Mouse (Mus musculus) hindbrain, embryonic 14.5 days (tissue): Measurements from ENCODE around the gene Trim27. TPM values are rescaled to one million over a fixed set of nuclear protein-coding genes. Genes with fewer than 3 reads are reported as not detected.

Experiments used
- ATAC-seq: fragments of 200-750 bp; cut with Nextera tagmentation; 2 replicates; pipeline ENCODE4 v1.8.0; 2017; ENCODE audit warnings: moderate number of reproducible peaks, mild to moderate bottlenecking, moderate TSS enrichment, moderate library complexity; ENCODE audit not compliant: low FRiP score
- DNase-seq: peaks from one replicate; pipeline ENCODE4 v3.0.0-alpha.2; 2015; ENCODE audit warnings: low spot score
- H3K27ac ChIP-seq: fragments of 300-500 bp; sonication (generic); 2 replicates; pipeline ENCODE4 v1.5.1; 2014; ENCODE audit warnings: mild to moderate bottlenecking, moderate library complexity
- H3K27me3 ChIP-seq: fragments of 300-500 bp; sonication (generic); 2 replicates; pipeline ENCODE4 v1.6.1; 2014; ENCODE audit warnings: mild to moderate bottlenecking, low read length, mixed read lengths; ENCODE audit not compliant: control insufficient read depth, insufficient read depth
- H3K36me3 ChIP-seq: fragments of 300-500 bp; sonication (generic); replicated peaks from 2 replicates; pipeline ENCODE4 v1.6.1; 2014; ENCODE audit not compliant: control insufficient read depth, insufficient read depth
- H3K4me1 ChIP-seq: fragments of 300-500 bp; sonication (generic); replicated peaks from 2 replicates; pipeline ENCODE4 v1.6.1; 2014; ENCODE audit warnings: antibody characterized with exemption, low read length, mixed read lengths; ENCODE audit not compliant: control insufficient read depth, insufficient read depth
- H3K4me2 ChIP-seq: fragments of 300-500 bp; sonication (generic); replicated peaks from 2 replicates; pipeline ENCODE4 v1.6.1; 2014; ENCODE audit warnings: mild to moderate bottlenecking, moderate library complexity
- H3K4me3 ChIP-seq: fragments of 300-500 bp; sonication (generic); replicated peaks from 2 replicates; pipeline ENCODE4 v1.5.1; 2014; ENCODE audit warnings: mild to moderate bottlenecking, low read length
- H3K9ac ChIP-seq: fragments of 300-500 bp; sonication (generic); 2 replicates; pipeline ENCODE4 v1.6.1; 2014
- H3K9me3 ChIP-seq: fragments of 300-500 bp; sonication (generic); 2 replicates; pipeline ENCODE4 v1.6.1; 2016; ENCODE audit warnings: low read length; ENCODE audit not compliant: control insufficient read depth
- WGBS: fragments of 180-500 bp; shearing (Covaris S2); extraction: QIAGEN DNeasy Blood & Tissue Kit; methylation state at CpG from one replicate; pipeline ENCODE4 v1.1.7; 2014; 5-methylcytosine and 5-hydroxymethylcytosine counted together
- polyA plus RNA-seq: library from polyadenylated mRNA; unstranded; fragments of >200 nt; fragmentation: Nextera tagmentation; extraction: Ambion mirVana; gene quantifications from 2 replicates; pipeline ENCODE4 v1.2.1, GENCODE M21; 2014

Gene Trim27
- polyA plus RNA-seq, 1 experiment from 2014 or later, result 75.5 TPM

GRCm38 (mm10) chr13:21180551-21181530 lies 1.6 kb downstream of the Trim27 start:
- peak overlapping the region; percentile 81 for H3K9ac ChIP-seq
- H3K4me2 ChIP-seq, result peak overlapping the region; percentile 96
- no peaks in the 10 kb centered on the region for H3K9me3 ChIP-seq
- WGBS, result under 1% methylated on average over 71 of the region's 71 CpGs
- H3K27ac ChIP-seq, result peak overlapping the region; percentile 95
- ATAC-seq (peak; percentile 64), DNase-seq (peak; percentile 40)
- peaks cover 38% of the 10 kb centered on the region for H3K36me3 ChIP-seq
- H3K27me3 ChIP-seq, result no peaks in the 10 kb centered on the region
- H3K4me3 ChIP-seq, result peak overlapping the region; percentile 91
- peaks cover 25% of the 10 kb centered on the region for H3K4me1 ChIP-seq

- 74% methylated on average over 7 of the region's 7 CpGs for WGBS
- ATAC-seq (no peak), DNase-seq (no peak)
- Histone ChIP-seq H3K27ac (no peak overlapping the region), H3K36me3 (peaks cover 50% of the 10 kb centered on the region), H3K27me3 (no peaks in the 10 kb centered on the region), H3K4me2 (peak overlapping the region; percentile 96), H3K9me3 (no peaks in the 10 kb centered on the region), H3K9ac (peak overlapping the region; percentile 81; the same call in 1 of the 2 replicates), H3K4me3 (peak overlapping the region; percentile 91), H3K4me1 (peaks cover 25% of the 10 kb centered on the region)
Measured at GRCm38 (mm10) chr13:21181996-21182395, 2.8 kb downstream of the Trim27 start.

- Histone ChIP-seq H3K36me3 (peaks cover 60% of the 10 kb centered on the region), H3K9me3 (no peaks in the 10 kb centered on the region), H3K27ac (no peak overlapping the region), H3K9ac (no peak overlapping the region), H3K27me3 (no peaks in the 10 kb centered on the region), H3K4me1 (peaks cover 25% of the 10 kb centered on the region), H3K4me3 (no peak overlapping the region), H3K4me2 (no peak overlapping the region)
- ATAC-seq, result no peak
- DNase-seq, result no peak
- 94% methylated on average over 6 of the region's 6 CpGs for WGBS
Measured at GRCm38 (mm10) chr13:21183066-21183465, 3.8 kb downstream of the Trim27 start.

GRCm38 (mm10) chr13:21183661-21184060 lies 4.4 kb downstream of the Trim27 start:
- no peak for ATAC-seq
- no peak overlapping the region for H3K4me2 ChIP-seq
- no peak overlapping the region for H3K9ac ChIP-seq
- no peak overlapping the region for H3K27ac ChIP-seq
- no peak overlapping the region for H3K4me3 ChIP-seq
- no peaks in the 10 kb centered on the region for H3K27me3 ChIP-seq
- WGBS, result 96% methylated on average over 7 of the region's 7 CpGs
- peaks cover 66% of the 10 kb centered on the region for H3K36me3 ChIP-seq
- peaks cover 25% of the 10 kb centered on the region for H3K4me1 ChIP-seq
- no peak for DNase-seq
- no peaks in the 10 kb centered on the region for H3K9me3 ChIP-seq

GRCm38 (mm10) chr13:21185521-21185920 lies 6.3 kb downstream of the Trim27 start:
- Histone ChIP-seq H3K36me3 (peaks cover 85% of the 10 kb centered on the region), H3K27me3 (no peaks in the 10 kb centered on the region), H3K27ac (no peak overlapping the region), H3K4me1 (peaks cover 19% of the 10 kb centered on the region), H3K9me3 (no peaks in the 10 kb centered on the region), H3K4me2 (no peak overlapping the region), H3K9ac (no peak overlapping the region), H3K4me3 (no peak overlapping the region)
- 93% methylated on average over 4 of the region's 4 CpGs for WGBS
- ATAC-seq, result no peak
- DNase-seq, result no peak

- Histone ChIP-seq H3K36me3 (peaks cover 54% of the 10 kb centered on the region), H3K4me1 (no peaks in the 10 kb centered on the region), H3K27me3 (no peaks in the 10 kb centered on the region), H3K4me3 (no peak overlapping the region), H3K9me3 (no peaks in the 10 kb centered on the region), H3K27ac (no peak overlapping the region), H3K9ac (no peak overlapping the region), H3K4me2 (no peak overlapping the region)
- DNase-seq (no peak), ATAC-seq (no peak)
- WGBS, result 93% methylated on average over 10 of the region's 10 CpGs
Measured at GRCm38 (mm10) chr13:21195406-21196228, 16.4 kb downstream of the Trim27 start.

- Histone ChIP-seq H3K4me2 (no peak overlapping the region), H3K9me3 (no peaks in the 10 kb centered on the region), H3K27me3 (no peaks in the 10 kb centered on the region), H3K36me3 (peaks cover 32% of the 10 kb centered on the region), H3K9ac (no peak overlapping the region), H3K4me1 (no peaks in the 10 kb centered on the region), H3K4me3 (no peak overlapping the region), H3K27ac (no peak overlapping the region)
- ATAC-seq (no peak), DNase-seq (no peak)
- 82% methylated on average over 5 of the region's 5 CpGs for WGBS
Measured at GRCm38 (mm10) chr13:21197721-21198120, 18.5 kb downstream of the Trim27 start.

GRCm38 (mm10) chr13:21198313-21198712 lies 19.1 kb downstream of the Trim27 start:
- H3K4me3 ChIP-seq, result no peak overlapping the region
- 80% methylated on average over 2 of the region's 2 CpGs for WGBS
- H3K4me1 ChIP-seq, result no peaks in the 10 kb centered on the region
- no peaks in the 10 kb centered on the region for H3K9me3 ChIP-seq
- peaks cover 27% of the 10 kb centered on the region for H3K36me3 ChIP-seq
- no peak for DNase-seq
- ATAC-seq, result no peak
- H3K4me2 ChIP-seq, result no peak overlapping the region
- no peak overlapping the region for H3K9ac ChIP-seq
- H3K27me3 ChIP-seq, result no peaks in the 10 kb centered on the region
- H3K27ac ChIP-seq, result no peak overlapping the region
